Mouse (Mus musculus) thymus, adult 2 months (tissue): Measurements from ENCODE around the gene Kcnj4.

Experiments
- CTCF ChIP-seq: fragments of 200-500 bp; IDR thresholded peaks from 2 replicates; pipeline ENCODE4 v1.5.1; 2012; ENCODE audit warnings: mild to moderate bottlenecking, control low read depth, low read length, moderate library complexity, borderline replicate concordance; ENCODE audit not compliant: control insufficient read depth, poor library complexity, insufficient read depth; ENCODE audit errors: extremely low read depth
- POLR2A ChIP-seq: fragments of 200-500 bp; IDR thresholded peaks from 2 replicates; pipeline ENCODE4 v1.6.1; 2012; ENCODE audit warnings: mild to moderate bottlenecking, low read length, control low read depth, moderate library complexity; ENCODE audit not compliant: control insufficient read depth, poor library complexity, insufficient read depth; ENCODE audit errors: extremely low read depth

DNA sequence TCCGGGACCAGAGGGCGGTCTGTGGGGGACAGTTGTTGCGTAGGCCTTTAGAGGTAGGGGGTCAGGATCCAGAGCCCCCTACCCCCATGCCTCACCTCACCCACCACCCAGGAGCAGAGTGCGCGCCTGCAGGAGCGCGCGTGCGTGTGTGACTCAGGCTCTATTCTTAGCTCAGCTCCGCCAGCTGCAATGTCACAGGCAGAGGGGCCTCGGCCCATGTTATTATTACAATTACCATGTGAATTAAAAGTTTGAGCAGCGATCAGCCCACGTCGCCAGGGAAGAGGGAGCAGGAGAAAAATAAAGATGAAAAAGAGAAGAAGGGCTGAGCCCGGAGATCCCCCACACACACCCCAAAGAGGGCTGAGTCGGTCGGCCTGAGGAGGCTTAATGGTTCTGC lies 4.9 kb downstream of the Kcnj4 start:
- no peak for TF ChIP-seq POLR2A
- no peak for TF ChIP-seq CTCF
